Mouse (Mus musculus) WW6 (cell line): ENCODE data around the gene Creg2.
"Not testable (repeated sequence)": the region's sequence is repeated elsewhere in the genome, so short reads cannot be mapped to it uniquely, and the experiment has no call there.

Source experiments
- DNase-seq: peaks from one replicate; pipeline ENCODE4 v3.0.0-alpha.2; 2013; ENCODE audit warnings: low read depth, low spot score

Creg2 gene

DNA sequence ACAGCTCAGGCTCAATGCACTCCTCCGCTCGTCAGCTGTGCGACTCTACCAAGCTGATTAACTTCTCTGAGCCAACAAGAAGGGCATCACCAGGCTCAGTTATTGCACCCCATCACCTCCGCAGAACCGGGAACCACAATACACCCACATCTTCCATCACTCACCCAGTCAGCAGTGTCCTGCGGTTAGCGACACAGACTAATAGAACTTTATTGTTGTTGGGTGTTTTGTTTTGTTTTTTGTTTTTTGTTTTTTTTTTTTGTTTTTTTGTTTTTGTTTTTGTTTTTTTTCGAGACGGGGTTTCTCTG, at the start of gene Creg2:
Gene Creg2 (minus strand): TSS at position 234 of the 308 bp plus-strand sequence.
- no peak for DNase-seq

DNA sequence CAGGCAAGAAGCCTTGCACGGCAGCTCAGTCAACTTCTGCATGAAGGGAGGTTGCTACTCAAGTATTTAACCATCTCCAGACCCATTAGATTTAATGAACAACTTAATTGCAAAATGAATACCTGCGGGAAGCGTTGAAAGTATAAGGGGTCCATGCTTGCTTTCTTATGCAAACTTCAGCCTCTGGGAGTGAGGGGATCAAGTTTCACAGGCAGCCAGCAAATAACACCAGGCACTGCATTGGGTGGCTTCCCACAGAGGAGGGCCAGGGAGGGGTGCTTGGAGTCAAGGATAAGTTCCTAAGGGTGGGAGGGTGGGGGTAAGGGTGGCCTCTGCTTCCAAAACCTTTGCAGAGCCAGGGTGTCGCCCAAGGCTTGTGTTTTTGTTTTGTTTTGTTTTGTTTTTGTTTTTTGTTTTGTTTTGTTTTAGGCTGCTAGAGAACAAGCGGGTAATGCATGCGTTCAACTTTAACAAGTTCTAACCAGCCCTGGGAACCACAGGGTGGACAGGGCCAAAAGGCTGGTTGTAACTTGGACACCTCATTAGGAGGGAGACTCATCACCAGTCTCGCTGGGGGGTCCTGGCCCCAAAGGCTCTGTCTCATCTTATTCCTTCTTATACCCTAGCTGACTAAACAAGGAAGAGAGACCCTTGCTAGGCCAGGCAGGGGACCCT, 49.5 kb upstream of the Creg2 start:
- DNase-seq = no peak

DNA sequence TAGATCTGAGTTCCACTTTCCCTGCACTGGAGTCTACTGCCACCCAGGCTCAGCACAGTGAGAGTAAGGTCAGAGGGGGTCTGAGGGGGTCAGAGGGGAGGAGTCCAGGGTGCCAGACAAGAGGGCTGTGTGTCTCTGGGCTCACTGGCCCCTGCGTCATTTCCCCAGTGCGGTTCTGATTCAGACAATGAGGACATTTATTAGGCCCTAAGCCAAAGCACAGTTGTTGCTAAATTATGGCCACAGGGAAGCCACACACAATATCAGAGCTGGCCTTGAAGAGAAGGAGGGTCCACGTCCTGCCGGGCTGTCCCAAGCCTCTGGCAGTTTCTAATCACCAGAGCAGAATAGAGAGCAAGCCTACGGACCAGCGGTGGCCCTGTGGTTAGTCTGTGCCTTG, 47.2 kb upstream of the Creg2 start:
- no peak for DNase-seq

DNA sequence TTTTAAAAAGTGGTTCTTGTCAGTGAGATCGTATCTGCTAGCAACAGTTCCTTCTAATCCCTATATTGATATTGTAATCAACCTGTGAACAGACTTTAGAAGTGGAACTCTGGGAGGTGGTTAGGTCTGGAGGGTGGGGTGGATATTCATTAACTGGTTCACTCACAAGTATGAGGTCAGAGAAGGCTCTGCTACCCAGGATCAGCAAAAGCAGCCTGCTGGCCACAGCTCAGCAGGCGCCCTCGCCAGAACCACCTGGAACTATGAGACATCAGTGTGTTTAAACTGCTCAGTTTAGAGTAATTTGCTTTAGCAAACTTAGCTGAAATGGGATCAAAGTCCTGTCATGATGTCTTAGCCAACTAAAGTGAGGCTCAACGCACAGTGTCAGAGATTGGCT, 43.9 kb upstream of the Creg2 start:
- DNase-seq = no peak

DNA sequence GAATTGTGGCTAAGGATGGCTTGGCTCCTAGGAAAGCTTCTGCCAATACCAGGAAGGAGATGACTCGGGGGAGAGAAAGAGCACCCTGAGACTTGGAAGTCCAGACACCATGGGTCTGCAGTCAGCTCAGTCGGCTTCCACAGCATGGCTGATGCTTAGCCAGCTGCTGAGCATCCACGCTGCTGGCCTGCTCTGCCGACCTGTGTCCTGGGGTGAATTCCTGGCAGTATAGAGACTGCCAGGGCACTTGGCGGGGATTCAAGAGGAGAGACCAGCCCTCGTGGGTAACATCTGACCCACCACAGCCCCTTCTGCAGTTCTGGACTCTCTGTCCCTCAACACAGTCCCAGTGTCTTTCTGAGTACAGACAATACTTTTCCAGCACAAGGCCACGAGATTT, 43.5 kb upstream of the Creg2 start:
- DNase-seq = no peak

DNA sequence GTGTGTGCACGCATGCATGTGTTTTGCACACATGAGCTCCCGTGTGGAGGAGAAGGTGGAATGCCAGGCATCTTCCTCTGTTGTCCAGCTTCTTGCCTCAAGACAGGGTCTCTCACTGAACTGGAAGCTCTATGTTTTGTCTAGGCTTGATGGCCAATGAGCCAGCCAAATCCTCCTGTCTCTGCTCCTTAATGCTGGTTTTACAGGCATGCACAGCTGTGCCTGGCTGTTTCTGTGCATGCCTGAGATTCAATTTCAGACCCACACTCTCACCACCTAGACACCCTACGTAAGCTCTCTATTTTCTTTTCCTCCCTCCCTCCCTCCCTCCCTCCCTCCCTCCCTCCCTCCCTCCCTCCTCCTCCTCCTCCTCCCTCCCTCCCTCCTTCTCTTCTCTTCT, 40.7 kb upstream of the Creg2 start:
- DNase-seq = no peak

DNA sequence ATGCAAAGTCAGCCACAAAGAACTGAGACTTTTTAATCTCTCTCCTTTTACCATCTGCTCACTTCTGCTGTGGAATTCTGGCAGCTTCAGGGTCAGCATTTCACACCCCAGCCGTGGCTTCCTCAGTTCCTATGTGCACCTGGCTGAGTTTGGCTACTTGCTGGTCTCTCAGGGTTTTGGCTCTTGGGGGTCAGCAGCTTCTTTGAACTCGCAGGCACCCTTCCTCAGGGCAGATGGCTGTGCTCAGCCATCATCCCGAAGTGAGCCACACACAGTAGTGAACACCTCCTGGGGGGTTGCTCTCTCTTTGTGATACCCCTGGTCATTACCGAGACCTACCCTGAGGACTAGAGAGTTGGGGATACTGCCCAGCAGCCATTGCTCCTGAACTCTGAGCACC, 39.8 kb upstream of the Creg2 start:
- no peak for DNase-seq

DNA sequence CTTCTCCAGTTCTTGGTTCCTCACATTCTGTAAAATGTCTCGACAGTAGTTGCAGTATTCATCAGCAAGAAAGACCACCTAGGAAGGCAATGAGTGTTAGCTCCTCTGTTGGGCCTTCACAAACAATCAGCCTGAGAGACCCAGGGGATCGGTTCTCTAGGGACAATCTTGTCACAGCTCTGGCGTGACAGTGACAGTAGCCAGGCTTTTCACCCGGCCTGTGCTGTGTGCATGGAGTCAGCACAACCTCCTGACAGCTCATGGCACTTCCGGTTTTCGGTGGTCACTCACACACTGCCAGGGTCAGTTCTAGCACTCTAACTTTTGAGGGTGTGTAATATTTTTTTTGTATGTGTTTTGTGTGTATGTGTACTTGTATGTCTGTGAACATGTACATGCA, 37.3 kb upstream of the Creg2 start:
- no peak for DNase-seq

DNA sequence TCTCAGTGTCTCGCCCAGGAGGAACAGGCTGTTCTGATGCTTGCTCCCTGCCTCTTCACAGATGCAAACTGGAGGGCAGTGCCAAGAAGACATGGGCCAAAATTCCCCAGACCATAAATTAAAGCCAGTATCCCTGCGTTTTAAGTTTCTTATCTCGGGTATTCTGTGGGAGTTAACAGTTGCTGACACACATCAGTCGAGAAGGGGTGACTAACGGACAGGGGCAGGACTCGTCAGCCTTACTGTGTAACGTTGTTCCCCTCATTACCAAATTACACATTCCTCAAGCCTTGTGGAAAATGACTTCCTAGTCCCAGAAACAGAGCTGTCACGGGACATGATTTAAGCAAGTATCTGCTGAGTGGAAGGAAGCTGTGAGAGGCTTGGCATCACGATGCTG, 36.0 kb upstream of the Creg2 start:
- DNase-seq = no peak

DNA sequence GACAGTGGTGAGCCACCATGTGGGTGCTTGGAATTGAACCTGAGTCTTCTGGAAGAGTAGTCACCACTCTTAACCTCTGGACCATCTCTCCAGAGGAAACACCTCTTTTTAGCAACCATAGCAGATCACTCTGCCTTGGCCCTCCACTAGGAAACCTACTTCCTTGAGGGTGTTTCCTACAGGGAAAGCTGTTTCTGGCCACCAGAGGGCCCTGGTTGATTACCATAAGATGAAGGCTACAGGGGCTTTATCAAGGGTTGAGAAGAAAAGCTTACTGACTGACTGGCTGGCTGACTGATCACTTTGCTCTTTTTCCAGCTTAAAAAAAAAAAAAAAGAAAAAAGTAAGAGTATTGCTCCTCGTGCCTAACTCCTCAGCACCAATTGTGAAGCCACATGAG, 34.6 kb upstream of the Creg2 start:
- DNase-seq = no peak

DNA sequence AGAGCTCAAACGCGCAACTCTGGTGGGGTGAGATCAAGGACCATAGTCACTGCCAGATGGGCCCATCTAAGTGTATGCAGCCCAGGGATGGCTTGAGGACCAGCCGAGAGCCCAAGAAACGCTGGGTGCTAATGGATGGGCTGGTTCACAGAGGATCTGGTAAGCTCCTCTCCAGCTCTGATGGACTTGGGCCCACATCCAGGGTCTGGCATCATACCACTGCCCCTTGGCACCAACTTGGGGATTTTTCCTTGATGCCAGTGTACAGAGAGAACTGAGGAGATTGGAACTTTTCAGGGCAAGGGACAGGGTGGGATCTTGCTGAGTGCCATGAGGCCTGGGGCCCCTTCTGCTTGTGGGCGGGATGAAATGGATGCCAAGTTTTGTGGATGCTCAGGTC, 30.4 kb upstream of the Creg2 start:
- DNase-seq = no peak

DNA sequence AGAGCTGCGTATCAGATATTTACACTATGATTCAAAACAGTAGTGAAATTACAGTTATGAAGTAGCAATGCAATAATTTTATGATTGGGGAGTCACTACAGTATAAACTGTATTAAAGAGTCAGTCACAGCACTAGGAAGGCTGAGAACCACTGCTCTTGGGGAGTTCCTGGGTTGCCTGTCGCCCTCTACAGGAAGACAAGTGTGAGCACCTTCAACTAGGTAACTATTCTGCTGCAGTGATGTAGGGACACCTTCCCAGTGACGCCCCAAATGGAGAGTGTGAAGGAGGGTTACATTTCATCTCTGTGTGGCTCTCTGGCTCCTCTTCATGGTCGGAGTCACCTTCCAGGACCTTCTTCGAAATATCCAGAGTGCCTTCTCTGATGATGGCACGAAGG, 29.3 kb upstream of the Creg2 start:
- DNase-seq = no peak

DNA sequence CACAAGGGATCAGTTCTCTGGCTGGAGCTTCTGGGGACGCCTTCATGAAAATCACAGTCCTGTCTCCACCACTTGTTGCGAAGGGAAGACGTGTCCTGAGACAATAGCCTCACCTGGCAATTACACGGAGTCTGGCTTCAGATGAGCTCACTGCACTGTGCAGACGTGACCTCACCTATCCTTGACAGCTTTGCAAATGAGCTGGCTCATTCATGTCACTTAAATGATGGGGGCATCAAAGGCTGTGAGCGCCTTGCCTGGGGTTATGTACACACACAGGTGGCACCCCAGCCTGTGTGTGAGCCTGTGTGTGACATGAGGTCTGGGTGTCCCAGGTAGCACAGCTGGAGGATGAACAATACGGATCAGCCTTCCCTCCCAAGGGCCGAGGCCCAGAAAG, 27.6 kb upstream of the Creg2 start:
- DNase-seq = no peak

DNA sequence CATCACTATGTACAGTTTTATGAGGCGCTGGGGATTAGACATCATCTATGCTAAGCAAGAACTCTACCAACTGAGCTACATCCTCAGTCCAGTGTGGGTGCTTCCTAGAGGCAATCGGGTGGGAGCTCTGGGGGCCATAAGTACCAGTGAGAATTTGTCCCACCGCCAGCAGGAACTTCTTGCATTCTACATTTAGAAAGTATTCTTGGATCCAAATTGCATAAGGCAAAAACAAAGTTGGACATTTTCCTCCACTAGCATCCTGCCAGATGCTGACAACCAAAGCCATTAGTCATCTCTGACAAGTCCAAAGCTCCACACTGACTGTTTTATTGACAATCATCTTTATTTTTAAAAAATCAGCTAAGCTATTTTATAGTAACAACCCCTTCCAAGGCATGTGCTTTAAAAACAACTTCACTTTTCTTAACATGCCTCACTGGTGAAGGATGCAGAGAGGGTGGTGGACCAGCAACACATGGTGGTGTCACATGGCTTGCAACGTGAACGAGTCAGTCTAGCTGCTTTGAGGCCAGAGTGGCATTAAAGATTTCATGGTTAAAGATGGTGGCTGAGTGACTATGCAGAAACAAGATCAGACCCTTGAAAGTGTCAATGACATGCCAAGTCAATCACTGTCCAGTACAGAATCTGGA, 25.1 kb upstream of the Creg2 start:
- DNase-seq = no peak

DNA sequence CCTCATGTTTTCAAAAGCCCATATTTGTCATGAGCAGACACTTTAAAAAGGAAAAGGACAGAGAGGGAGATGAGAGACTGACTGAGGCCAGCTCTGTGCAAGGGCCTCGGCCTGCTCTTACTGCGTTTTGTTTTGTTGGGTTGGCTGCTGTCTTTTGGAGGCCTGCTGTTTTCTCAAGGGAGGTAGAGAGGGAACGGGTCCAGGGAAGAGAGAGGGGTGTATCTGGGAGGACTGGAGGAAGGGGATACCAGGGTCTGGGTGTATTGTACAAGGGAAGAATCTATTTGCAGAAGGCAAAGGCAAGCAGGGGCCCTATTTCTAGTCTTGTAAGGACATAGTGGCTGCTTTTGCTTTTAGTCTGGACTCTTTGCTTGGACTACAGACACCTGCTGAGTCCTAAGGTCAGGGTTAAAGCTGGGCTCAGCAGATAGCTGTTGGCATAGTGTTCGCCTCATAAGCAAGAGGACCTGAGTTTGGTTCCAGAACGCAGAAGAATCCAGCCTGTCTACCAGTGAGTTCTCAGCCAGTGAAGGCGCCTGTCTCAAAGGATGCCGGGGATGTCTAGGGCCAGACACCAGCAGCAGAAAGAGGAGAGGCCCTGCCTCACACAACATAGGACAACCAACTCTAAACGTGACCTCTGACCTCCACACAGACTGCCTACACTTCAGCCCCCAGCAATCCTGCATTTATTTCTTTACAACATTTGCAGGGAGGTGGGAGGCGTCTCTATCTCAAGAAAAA, 21.3 kb upstream of the Creg2 start:
- DNase-seq = no peak

DNA sequence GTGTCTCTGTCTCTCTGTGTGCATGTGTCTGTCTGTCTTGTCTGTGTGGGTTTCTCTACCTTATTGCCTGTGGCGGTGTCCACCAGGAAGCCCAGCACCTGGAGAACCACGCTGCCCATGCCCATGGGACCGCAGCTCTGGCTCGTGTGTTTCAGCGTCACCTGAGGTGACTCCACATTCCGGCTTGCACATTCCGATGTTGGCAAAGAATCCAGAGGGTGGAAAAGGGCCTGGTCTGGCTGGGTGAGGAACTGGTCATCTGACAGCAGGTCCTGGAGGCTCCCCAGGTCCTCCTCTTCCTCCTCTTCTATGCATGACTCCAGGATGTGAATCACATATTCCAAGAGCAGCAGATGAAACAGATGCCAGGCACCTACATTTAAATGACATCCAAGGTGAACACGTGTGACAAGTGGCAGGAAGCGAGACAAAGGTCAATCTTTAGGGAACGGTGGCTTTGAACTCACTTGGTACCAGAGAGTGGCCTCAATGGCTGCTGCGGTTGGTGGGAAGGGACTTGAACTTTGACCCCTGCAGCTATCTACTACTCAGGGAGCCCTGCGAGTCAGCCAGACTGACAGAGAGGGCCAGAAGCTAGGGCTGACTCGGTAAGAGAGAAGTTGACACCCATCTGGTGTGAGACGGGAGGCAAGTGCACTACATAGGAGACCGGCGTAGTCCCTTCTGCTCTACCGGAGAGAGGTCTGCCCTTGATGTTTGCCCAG, 19.1 kb upstream of the Creg2 start:
- no peak for DNase-seq

DNA sequence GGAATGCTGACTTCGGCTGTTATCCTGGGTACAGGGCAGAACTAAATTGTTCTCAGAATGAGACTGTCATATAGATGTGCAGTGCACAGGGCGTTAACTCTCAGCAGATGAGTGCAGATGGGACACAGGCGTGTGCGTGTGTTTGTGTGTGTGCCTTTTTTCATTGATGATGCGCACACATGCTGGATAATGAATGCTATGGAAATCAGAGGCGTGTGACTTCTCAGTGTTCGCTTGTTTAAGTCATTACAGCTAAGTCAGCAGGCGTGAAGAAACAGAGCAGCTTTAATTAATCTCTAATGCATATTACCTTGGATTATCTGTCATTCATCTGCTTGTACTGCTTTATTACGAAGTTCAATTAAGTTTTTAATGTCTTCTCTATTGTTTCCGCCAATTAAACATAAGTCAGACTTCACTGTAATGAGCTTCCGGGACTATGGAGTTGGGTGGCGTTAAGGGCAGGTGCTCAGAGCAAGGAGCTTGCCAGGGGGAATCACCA, 15.5 kb upstream of the Creg2 start:
- DNase-seq = no peak

DNA sequence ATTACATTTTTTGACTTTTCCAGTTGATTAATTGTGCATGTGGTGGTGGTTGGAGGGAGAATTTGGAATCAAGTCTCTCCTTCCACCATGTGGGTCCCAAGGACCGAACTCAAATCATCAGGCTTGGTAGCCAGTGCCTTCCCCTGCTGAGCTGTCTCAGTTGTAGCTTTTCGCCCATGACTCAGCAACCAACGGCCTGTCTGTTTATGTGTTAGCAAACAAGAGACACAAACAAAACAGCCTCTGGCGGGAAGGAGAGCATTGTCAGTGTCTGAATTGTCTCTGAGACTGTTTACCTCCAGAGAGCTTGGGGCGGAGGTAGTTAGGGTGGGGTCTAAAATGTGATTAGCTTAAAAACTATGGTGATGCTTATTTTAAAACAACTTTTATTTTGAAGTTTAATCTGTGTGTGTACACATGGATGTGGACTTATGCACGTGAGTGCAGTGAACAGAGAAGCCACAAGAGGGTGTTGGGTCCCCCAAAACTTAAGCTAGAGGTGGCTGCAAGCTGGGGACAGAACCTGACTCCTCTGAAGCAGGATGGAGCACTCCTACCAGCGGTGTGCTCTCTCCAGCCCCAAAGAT, 12.9 kb upstream of the Creg2 start:
- no peak for DNase-seq

DNA sequence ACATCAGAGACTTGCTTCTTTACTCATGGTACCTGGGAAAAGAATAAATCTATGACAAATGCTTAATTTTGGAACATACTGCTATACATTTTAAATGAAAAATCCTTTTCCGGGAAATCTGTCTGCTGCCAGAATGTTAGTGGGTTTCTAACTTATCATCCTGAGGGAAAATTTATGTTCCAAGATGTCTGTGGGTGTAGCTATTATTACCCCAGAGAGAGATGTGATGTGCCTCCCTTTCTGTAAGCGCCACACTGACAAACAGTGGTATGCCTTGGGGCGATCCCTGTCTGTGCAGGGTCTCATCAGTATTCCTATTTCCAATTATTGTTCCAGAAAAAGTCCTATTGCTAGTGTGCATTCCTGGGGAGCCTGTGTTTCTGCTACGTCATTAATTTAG, 11.8 kb upstream of the Creg2 start:
- no peak for DNase-seq

DNA sequence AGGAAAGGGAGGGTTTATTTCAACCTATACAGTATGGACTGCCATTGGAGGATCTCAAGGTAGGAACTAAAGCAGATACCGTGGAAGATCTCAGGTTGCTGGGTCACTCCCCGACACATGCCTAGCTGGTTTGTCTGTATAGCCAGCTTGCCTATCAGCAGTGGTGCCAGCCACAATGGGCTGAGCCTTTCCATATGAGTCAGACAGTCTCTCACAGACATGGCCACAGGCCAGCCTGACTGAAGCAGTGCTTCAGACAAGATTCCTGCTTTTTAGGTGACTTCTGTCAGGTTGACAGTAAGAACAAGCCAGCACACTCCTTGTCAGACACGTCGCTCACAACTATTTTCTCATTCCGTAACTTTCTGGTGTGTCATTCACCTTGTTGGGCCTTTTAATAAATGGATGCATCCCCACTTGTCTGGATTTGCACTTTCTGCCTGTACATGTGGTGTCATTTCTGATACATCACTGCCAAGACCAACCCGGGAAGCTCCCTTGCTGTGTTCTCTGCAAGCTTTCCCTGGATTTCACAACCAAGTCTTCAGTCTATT, 5.8 kb upstream of the Creg2 start:
- DNase-seq = no peak

DNA sequence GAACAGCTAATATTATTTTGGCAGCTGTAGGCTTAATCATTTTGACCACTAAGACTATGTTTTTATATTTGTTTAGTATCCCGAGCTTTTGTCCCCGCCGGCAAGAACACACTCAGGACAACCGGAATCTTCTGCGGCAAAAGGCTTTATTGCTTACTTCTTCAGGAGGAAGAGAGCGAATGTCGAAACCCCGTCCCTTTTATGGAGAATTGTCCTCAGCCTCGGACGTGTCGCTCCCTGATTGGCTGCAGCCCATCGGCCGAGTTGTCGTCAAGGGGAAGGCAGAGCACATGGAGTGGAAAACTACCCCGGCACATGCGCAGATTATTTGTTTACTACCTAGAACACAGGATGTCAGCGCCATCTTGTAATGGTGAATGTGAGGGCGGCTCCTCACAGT, 3.6 kb upstream of the Creg2 start:
- DNase-seq = not testable (repeated sequence)

DNA sequence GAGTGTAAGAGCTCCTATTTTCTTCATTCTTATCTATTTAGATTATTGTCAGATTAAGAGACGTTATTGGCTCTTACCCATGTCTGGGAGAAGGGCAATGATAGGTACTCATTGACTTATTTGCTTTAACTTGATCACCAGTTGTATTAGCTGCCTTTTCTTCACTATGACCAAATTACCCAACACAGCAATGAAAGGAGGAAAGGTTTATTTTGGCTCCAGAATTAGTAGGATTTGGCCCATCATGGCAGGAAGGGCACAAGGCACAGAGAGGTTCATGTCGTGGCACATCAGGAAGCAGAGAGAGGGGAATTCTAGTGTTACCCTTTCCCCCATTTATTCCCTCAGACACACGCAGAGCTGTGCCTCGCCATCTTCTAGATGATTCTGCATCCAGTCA, 1.8 kb upstream of the Creg2 start:
- no peak for DNase-seq
